Mouse (Mus musculus): ENCODE measurements around the gene Reep3. TPM values are rescaled to one million over a fixed set of nuclear protein-coding genes. Genes with fewer than 3 reads are reported as not detected.

Reep3 gene
- polyA plus RNA-seq, 1 experiment, result 47.9 TPM

DNA sequence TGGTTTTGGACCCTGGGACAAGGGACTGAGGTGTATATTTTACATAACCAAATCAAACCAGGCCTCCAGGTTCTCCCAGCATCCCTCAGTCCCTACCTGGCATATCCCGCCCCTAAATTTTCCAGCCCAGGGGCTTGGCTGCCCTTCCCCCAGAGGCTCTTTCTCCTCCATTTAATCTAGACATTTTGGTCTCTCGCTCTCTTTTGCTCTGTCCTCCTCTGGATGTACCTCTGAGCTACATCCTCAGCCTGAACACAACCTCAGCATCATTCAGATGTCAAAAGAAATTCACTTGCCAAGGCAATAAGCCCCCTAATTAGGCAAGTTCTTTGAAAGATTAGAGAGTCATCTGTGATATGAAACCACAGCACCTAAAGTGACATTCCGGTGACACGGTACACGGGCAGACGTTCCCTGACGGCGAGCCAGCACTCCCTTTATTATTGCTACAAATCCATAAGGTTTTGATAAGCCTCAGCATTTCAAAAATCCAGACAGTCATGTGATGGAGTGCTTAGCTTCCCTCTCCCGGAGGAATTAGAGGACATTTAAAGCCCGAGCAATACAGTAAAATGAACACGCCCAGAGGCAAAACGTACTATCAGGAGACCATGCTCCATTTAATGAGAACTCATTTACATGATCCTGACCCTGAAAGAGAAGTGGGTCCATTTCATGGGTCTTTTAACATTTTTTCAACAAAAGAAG, 51.4 kb downstream of the Reep3 start:
- Histone ChIP-seq H3K4me1 (ENCODE audit: control insufficient read depth, insufficient read depth, low read length) (peaks cover 13% of the 10 kb centered on the region), H3K27me3 (ENCODE audit: control insufficient read depth, insufficient read depth, low read length, poor library complexity, severe bottlenecking) (no peaks in the 10 kb centered on the region)

DNA sequence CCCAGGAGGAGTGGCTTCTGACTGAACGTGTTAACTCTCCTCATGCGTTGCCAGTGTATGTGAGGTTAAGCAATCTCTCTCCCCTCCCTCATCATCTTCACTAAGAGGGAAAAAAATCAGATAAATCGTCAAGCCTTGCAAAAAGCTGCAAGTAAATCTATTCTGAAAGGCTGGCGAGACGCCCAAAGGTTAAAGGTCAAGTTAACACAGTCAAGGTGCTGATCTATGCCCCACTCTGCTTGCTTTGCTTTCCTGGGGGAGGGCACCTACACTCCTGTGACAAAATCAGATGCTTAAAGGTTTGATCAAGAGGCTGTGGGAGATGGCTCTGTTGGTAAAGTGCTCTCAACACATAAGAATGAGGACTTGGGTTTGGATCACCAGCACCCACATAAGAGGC, 52.4 kb downstream of the Reep3 start:
- no peaks in the 10 kb centered on the region for H3K9me3 ChIP-seq (replicated peaks; ENCODE audit: control insufficient read depth, insufficient read depth, low read length, poor library complexity, severe bottlenecking)
- H3K4me1 ChIP-seq (ENCODE audit: control insufficient read depth, insufficient read depth, low read length), result peaks cover 13% of the 10 kb centered on the region
- no peaks in the 10 kb centered on the region for H3K27me3 ChIP-seq (ENCODE audit: control insufficient read depth, insufficient read depth, low read length, poor library complexity, severe bottlenecking)
- H3K36me3 ChIP-seq (ENCODE audit: control insufficient read depth, insufficient read depth, low read length, poor library complexity, severe bottlenecking), result no peaks in the 10 kb centered on the region
- TF ChIP-seq EP300 (IDR thresholded peaks at IDR 0.05; ENCODE audit: insufficient read depth, low read depth, low read length) (no peak), CTCF (IDR thresholded peaks at IDR 0.05; ENCODE audit: low read depth, low read length) (no peak), POLR2A (IDR thresholded peaks at IDR 0.05; ENCODE audit: insufficient read depth, low read length) (no peak)
- no peak overlapping the region for H3K4me3 ChIP-seq (ENCODE audit: low read depth, low read length)
- H3K9ac ChIP-seq (ENCODE audit: low read depth, poor library complexity, severe bottlenecking), result no peak overlapping the region
- H3K27ac ChIP-seq (ENCODE audit: insufficient read depth, low read length), result no peak overlapping the region

More for the DNA sequence above, 51.4 kb downstream of the Reep3 start:
- no peak overlapping the region for H3K4me3 ChIP-seq (ENCODE audit: low read depth, low read length)
- H3K9me3 ChIP-seq (replicated peaks; ENCODE audit: control insufficient read depth, insufficient read depth, low read length, poor library complexity, severe bottlenecking), result no peaks in the 10 kb centered on the region
- peak overlapping the region; percentile 48 for H3K9ac ChIP-seq (ENCODE audit: low read depth, poor library complexity, severe bottlenecking)
- H3K36me3 ChIP-seq (ENCODE audit: control insufficient read depth, insufficient read depth, low read length, poor library complexity, severe bottlenecking), result no peaks in the 10 kb centered on the region
- peak overlapping the region; percentile 57 for H3K27ac ChIP-seq (ENCODE audit: insufficient read depth, low read length)
- TF ChIP-seq POLR2A (IDR thresholded peaks at IDR 0.05; ENCODE audit: insufficient read depth, low read length) (no peak), CTCF (IDR thresholded peaks at IDR 0.05; ENCODE audit: low read depth, low read length) (no peak), EP300 (IDR thresholded peaks at IDR 0.05; ENCODE audit: insufficient read depth, low read depth, low read length) (no peak)

DNA sequence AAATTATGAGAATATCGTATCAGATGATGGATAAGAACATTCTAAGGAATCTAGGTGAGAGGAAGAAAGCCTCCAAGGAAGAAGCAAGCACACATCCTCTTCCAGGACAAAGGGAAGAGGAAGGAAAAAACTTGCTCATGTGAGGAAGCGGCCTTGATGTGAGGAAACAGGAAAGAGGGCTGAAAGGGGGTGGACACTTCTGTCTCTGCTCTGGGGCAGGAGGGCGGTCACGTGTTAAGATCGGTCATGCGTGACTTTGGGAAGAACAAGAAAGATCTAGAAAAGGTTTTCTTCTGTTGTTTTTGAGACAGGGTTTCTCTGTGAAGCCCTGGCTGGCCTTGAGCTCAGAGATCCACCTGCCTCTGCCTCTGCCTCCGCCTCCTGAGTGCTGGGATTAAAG, 53.5 kb downstream of the Reep3 start:
- TF ChIP-seq CTCF (IDR thresholded peaks at IDR 0.05; ENCODE audit: low read depth, low read length) (no peak), EP300 (IDR thresholded peaks at IDR 0.05; ENCODE audit: insufficient read depth, low read depth, low read length) (no peak), POLR2A (IDR thresholded peaks at IDR 0.05; ENCODE audit: insufficient read depth, low read length) (no peak)
- Histone ChIP-seq H3K27ac (ENCODE audit: insufficient read depth, low read length) (no peak overlapping the region), H3K27me3 (ENCODE audit: control insufficient read depth, insufficient read depth, low read length, poor library complexity, severe bottlenecking) (no peaks in the 10 kb centered on the region), H3K9me3 (replicated peaks; ENCODE audit: control insufficient read depth, insufficient read depth, low read length, poor library complexity, severe bottlenecking) (no peaks in the 10 kb centered on the region), H3K36me3 (ENCODE audit: control insufficient read depth, insufficient read depth, low read length, poor library complexity, severe bottlenecking) (no peaks in the 10 kb centered on the region), H3K9ac (ENCODE audit: low read depth, poor library complexity, severe bottlenecking) (no peak overlapping the region), H3K4me1 (ENCODE audit: control insufficient read depth, insufficient read depth, low read length) (peaks cover 11% of the 10 kb centered on the region), H3K4me3 (ENCODE audit: low read depth, low read length) (no peak overlapping the region)

DNA sequence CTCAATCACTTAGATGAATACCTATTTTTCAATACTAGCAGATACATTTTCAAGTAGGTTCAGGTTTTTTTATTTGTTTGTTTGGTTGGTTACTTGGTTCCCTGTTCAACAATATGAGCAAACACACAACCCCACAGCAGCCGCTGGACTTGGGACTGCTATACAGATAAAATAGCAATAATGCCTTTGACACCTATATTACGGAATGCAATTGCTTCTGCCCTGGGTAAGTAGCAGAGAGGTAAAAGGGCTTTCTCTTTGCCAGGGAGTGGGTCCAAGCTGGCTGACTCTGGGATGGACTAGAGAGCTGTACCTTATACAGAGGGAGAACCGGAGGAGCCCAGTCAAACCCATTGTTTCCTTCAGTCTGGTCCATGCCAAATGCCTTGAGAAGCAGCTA, 56.3 kb downstream of the Reep3 start:
- Histone ChIP-seq H3K27ac (ENCODE audit: insufficient read depth, low read length) (no peak overlapping the region), H3K4me1 (ENCODE audit: control insufficient read depth, insufficient read depth, low read length) (peaks cover 4% of the 10 kb centered on the region), H3K4me3 (ENCODE audit: low read depth, low read length) (no peak overlapping the region), H3K27me3 (ENCODE audit: control insufficient read depth, insufficient read depth, low read length, poor library complexity, severe bottlenecking) (no peaks in the 10 kb centered on the region), H3K36me3 (ENCODE audit: control insufficient read depth, insufficient read depth, low read length, poor library complexity, severe bottlenecking) (no peaks in the 10 kb centered on the region), H3K9me3 (replicated peaks; ENCODE audit: control insufficient read depth, insufficient read depth, low read length, poor library complexity, severe bottlenecking) (no peaks in the 10 kb centered on the region), H3K9ac (ENCODE audit: low read depth, poor library complexity, severe bottlenecking) (no peak overlapping the region)
- no peak for TF ChIP-seq POLR2A (IDR thresholded peaks at IDR 0.05; ENCODE audit: insufficient read depth, low read length)
- no peak for TF ChIP-seq CTCF (IDR thresholded peaks at IDR 0.05; ENCODE audit: low read depth, low read length)
- no peak for TF ChIP-seq EP300 (IDR thresholded peaks at IDR 0.05; ENCODE audit: insufficient read depth, low read depth, low read length)

DNA sequence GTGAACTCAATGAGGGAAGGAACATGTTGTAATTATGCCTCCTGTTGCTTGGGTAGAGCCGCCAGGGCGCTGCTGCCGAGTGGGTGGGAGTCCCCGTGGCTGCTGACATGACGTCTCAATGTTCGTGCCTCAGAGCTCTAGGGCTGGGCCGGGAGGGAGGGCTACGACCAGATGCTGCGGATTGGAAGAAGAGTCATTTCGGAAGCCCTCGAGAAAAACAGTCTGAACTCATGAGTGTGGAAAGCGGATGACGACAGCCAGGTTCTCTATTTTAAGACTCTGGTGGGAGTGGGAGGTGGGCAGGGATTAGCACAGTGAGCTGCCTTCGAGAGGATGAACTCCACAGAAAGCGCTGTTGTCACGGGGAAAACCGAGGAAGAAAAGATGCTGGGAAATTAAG, 57.7 kb downstream of the Reep3 start:
- Histone ChIP-seq H3K4me1 (ENCODE audit: control insufficient read depth, insufficient read depth, low read length) (peaks cover 2% of the 10 kb centered on the region), H3K9me3 (replicated peaks; ENCODE audit: control insufficient read depth, insufficient read depth, low read length, poor library complexity, severe bottlenecking) (no peaks in the 10 kb centered on the region), H3K36me3 (ENCODE audit: control insufficient read depth, insufficient read depth, low read length, poor library complexity, severe bottlenecking) (no peaks in the 10 kb centered on the region), H3K9ac (ENCODE audit: low read depth, poor library complexity, severe bottlenecking) (no peak overlapping the region), H3K27ac (ENCODE audit: insufficient read depth, low read length) (no peak overlapping the region), H3K4me3 (ENCODE audit: low read depth, low read length) (no peak overlapping the region), H3K27me3 (ENCODE audit: control insufficient read depth, insufficient read depth, low read length, poor library complexity, severe bottlenecking) (no peaks in the 10 kb centered on the region)
- no peak for TF ChIP-seq CTCF (IDR thresholded peaks at IDR 0.05; ENCODE audit: low read depth, low read length)
- TF ChIP-seq POLR2A (IDR thresholded peaks at IDR 0.05; ENCODE audit: insufficient read depth, low read length), result no peak
- TF ChIP-seq EP300 (IDR thresholded peaks at IDR 0.05; ENCODE audit: insufficient read depth, low read depth, low read length), result no peak

DNA sequence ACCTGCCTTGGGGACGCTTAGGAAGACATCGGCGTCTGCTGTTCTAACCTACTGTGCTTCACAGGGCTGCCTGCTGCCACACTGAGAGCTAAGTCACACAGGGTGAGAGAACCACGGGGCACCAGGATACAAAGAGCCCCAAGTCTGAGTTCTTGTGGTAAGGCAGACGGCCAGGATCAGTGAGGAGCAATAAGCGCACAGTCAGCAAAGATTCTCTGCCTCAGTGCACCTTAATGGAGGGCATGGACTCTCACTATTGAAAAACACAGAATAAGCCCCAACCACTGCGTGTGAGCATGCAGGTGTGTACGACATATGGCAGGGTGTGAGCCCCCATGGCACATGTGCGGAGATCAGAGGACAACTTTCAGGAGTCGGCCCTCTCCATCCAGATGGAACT, 60.2 kb downstream of the Reep3 start:
- TF ChIP-seq POLR2A (IDR thresholded peaks at IDR 0.05; ENCODE audit: insufficient read depth, low read length) (no peak), EP300 (IDR thresholded peaks at IDR 0.05; ENCODE audit: insufficient read depth, low read depth, low read length) (no peak), CTCF (IDR thresholded peaks at IDR 0.05; ENCODE audit: low read depth, low read length) (no peak)

More for the DNA sequence above, 60.2 kb downstream of the Reep3 start:
- H3K27me3 ChIP-seq (ENCODE audit: control insufficient read depth, insufficient read depth, low read length, poor library complexity, severe bottlenecking), result no peaks in the 10 kb centered on the region
- no peak overlapping the region for H3K9ac ChIP-seq (ENCODE audit: low read depth, poor library complexity, severe bottlenecking)
- H3K36me3 ChIP-seq (ENCODE audit: control insufficient read depth, insufficient read depth, low read length, poor library complexity, severe bottlenecking), result peaks cover 3% of the 10 kb centered on the region; the same call in 1 of the 2 replicates
- no peaks in the 10 kb centered on the region for H3K4me1 ChIP-seq (ENCODE audit: control insufficient read depth, insufficient read depth, low read length)
- no peak overlapping the region for H3K27ac ChIP-seq (ENCODE audit: insufficient read depth, low read length)
- H3K9me3 ChIP-seq (replicated peaks; ENCODE audit: control insufficient read depth, insufficient read depth, low read length, poor library complexity, severe bottlenecking), result no peaks in the 10 kb centered on the region
- no peak overlapping the region for H3K4me3 ChIP-seq (ENCODE audit: low read depth, low read length)

Measured in ES-Bruce4 (cell line).